Mouse (Mus musculus) neural tube, embryonic 11.5 days (tissue): ENCODE data around the gene Sprr2b. TPM values are rescaled to one million over a fixed set of nuclear protein-coding genes. Genes with fewer than 3 reads are reported as not detected.
"Not testable (repeated sequence)": the region's sequence is repeated elsewhere in the genome, so short reads cannot be mapped to it uniquely, and the experiment has no call there.

Source experiments
- ATAC-seq: fragments of 200-750 bp; cut with Nextera tagmentation; 2 replicates; pipeline ENCODE4 v1.8.0; 2017; ENCODE audit warnings: moderate number of reproducible peaks, mild to moderate bottlenecking, moderate TSS enrichment, moderate library complexity; ENCODE audit not compliant: insufficient read depth, low FRiP score, low TSS enrichment
- DNase-seq: peaks from one replicate; pipeline ENCODE4 v3.0.0-alpha.2; 2015; ENCODE audit warnings: low spot score
- H3K27ac ChIP-seq: fragments of 300-500 bp; sonication (generic); 2 replicates; pipeline ENCODE4 v1.5.1; 2014; ENCODE audit warnings: low read depth, mild to moderate bottlenecking, low read length
- H3K27me3 ChIP-seq: fragments of 300-500 bp; sonication (generic); 2 replicates; pipeline ENCODE4 v1.6.1; 2014; ENCODE audit warnings: mild to moderate bottlenecking, low read length, mixed read lengths; ENCODE audit not compliant: control insufficient read depth, insufficient read depth
- H3K36me3 ChIP-seq: fragments of 300-500 bp; sonication (generic); 2 replicates; pipeline ENCODE4 v1.6.1; 2014; ENCODE audit warnings: mild to moderate bottlenecking, low read length, moderate library complexity, mixed read lengths; ENCODE audit not compliant: control insufficient read depth, insufficient read depth
- H3K4me1 ChIP-seq: fragments of 300-500 bp; sonication (generic); 2 replicates; pipeline ENCODE4 v1.6.1; 2014; ENCODE audit warnings: low read length, mixed read lengths; ENCODE audit not compliant: control insufficient read depth, insufficient read depth
- H3K4me2 ChIP-seq: fragments of 300-500 bp; sonication (generic); 2 replicates; pipeline ENCODE4 v1.6.1; 2014; ENCODE audit warnings: low read depth, mild to moderate bottlenecking, moderate library complexity
- H3K4me3 ChIP-seq: fragments of 300-500 bp; sonication (generic); 2 replicates; pipeline ENCODE4 v1.5.1; 2014; ENCODE audit warnings: low read depth, low read length
- H3K9ac ChIP-seq: fragments of 300-500 bp; sonication (generic); 2 replicates; pipeline ENCODE4 v1.6.1; 2014; ENCODE audit warnings: mild to moderate bottlenecking, low read length
- H3K9me3 ChIP-seq: fragments of 300-500 bp; sonication (generic); 2 replicates; pipeline ENCODE4 v1.6.1; 2016; ENCODE audit warnings: low read length; ENCODE audit not compliant: control insufficient read depth
- WGBS: fragments of 180-500 bp; shearing (Covaris S2); extraction: QIAGEN DNeasy Blood & Tissue Kit; methylation state at CpG from one replicate; pipeline ENCODE4 v1.1.7; 2014; 5-methylcytosine and 5-hydroxymethylcytosine counted together
- polyA plus RNA-seq: library from polyadenylated mRNA; unstranded; fragments of >200 nt; fragmentation: Nextera tagmentation; extraction: Ambion mirVana; gene quantifications from 2 replicates; pipeline ENCODE4 v1.2.1, GENCODE M21; 2014

Gene Sprr2b
- polyA plus RNA-seq = 0.54 TPM in 1 of 2 replicates, not detected in the other

DNA sequence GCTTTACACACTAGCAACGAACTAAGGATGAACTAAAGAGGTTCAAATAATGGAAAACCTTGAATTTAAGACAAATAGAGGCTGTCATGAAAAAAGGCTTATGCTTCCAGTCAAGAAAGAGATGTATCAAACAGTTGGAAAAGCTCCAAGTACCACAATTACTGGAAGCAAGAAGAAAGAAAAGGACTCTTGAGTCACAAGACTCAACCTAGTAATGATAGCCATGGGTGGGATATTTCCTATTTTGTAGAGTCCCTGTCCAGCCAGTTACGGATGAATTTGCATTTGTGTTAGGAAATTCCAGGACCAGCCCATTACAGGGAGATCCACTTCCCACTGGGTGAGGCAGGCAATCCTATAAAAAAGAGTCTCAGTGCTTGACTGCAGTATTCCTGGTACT, at the start of gene Sprr2b:
TSS of gene Sprr2b (plus strand) at position 301 of the 400 bp plus-strand sequence.
- WGBS = 81% methylated on average over 2 of the region's 2 CpGs

GRCm38 (mm10) chr3:92271414-92271985, 44.9 kb upstream of the Sprr2b start:
- not testable (repeated sequence) for H3K27me3 ChIP-seq, H3K9me3 ChIP-seq, H3K27ac ChIP-seq, DNase-seq, H3K9ac ChIP-seq, H3K4me1 ChIP-seq, H3K4me2 ChIP-seq, ATAC-seq, H3K36me3 ChIP-seq, H3K4me3 ChIP-seq
- no CpG with 5 or more reads among the region's 4 CpGs for WGBS

More for the DNA sequence above, at the start of gene Sprr2b:
- H3K9me3 ChIP-seq = no peaks in the 10 kb centered on the region
- no peak within 1 kb of the TSS for H3K4me3 ChIP-seq
- H3K27me3 ChIP-seq = no peaks in the 10 kb centered on the region
- no peak within 1 kb of the TSS for H3K4me2 ChIP-seq
- H3K27ac ChIP-seq = no peak within 1 kb of the TSS
- no peaks in the 10 kb centered on the region for H3K36me3 ChIP-seq
- no peaks in the 10 kb centered on the region for H3K4me1 ChIP-seq
- ATAC-seq (no peak), DNase-seq (no peak)
- H3K9ac ChIP-seq = no peak within 1 kb of the TSS

DNA sequence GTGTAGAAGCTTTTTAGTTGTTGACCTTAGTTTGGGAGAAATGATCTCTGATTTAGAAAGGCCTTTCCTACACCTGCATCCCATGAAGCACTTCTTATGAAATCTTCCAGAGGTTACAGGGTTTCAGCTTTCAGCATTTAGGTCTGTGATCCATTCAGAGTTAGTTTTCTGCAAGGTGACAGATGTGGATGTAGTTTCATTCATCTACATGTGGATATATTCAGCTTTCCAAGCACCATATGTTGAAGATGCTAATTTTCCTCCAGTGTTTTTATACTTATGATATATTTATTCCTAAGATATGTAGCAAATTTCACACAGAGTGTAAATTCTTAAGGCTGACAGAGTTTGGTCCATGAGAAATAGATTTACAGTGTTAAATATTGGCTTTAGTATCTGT, 42.9 kb upstream of the Sprr2b start:
- not testable (repeated sequence) for H3K9me3 ChIP-seq, H3K36me3 ChIP-seq, H3K9ac ChIP-seq, ATAC-seq, H3K4me2 ChIP-seq, H3K4me3 ChIP-seq, H3K27ac ChIP-seq, H3K27me3 ChIP-seq, H3K4me1 ChIP-seq, DNase-seq

- ATAC-seq, H3K4me2 ChIP-seq, H3K9ac ChIP-seq, DNase-seq, H3K9me3 ChIP-seq, H3K27me3 ChIP-seq, H3K36me3 ChIP-seq, H3K27ac ChIP-seq, H3K4me3 ChIP-seq, H3K4me1 ChIP-seq: not testable (repeated sequence)
- WGBS = no CpG with 5 or more reads among the region's 1 CpGs
Observed at GRCm38 (mm10) chr3:92274018-92274417, 42.4 kb upstream of the Sprr2b start.

DNA sequence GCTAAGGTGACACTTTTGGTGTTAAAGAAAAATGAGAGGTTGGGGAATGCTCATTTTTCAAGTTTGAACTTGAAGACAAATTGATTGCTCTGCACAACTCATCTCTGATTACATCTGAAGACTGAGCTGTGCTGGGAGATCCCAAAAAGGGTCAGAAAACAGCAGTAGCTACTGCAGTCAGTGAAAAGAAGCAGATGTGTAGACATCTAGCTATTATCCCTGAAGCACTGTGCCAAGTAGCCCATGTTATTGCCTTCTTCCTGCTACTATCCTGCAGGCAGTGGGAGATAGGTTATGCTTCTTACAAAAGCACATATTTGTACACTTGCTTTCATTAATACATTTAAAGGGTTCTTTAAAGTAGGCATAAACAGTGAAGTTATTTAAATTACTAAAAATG, 36.8 kb upstream of the Sprr2b start:
- not testable (repeated sequence) for H3K4me1 ChIP-seq, H3K4me3 ChIP-seq, H3K9me3 ChIP-seq, H3K27ac ChIP-seq, H3K36me3 ChIP-seq, DNase-seq, H3K27me3 ChIP-seq, H3K4me2 ChIP-seq, H3K9ac ChIP-seq
- peak; percentile 1; the same call in 1 of the 2 replicates for ATAC-seq

GRCm38 (mm10) chr3:92280963-92281606, 35.3 kb upstream of the Sprr2b start:
- 61% methylated on average over 5 of the region's 12 CpGs for WGBS
- not testable (repeated sequence) for H3K4me1 ChIP-seq, DNase-seq, H3K4me2 ChIP-seq, H3K27ac ChIP-seq, H3K9ac ChIP-seq, H3K4me3 ChIP-seq, ATAC-seq, H3K36me3 ChIP-seq, H3K9me3 ChIP-seq, H3K27me3 ChIP-seq

- H3K4me3 ChIP-seq, H3K9me3 ChIP-seq, H3K9ac ChIP-seq, H3K4me1 ChIP-seq, H3K27ac ChIP-seq, H3K27me3 ChIP-seq, ATAC-seq, DNase-seq, H3K4me2 ChIP-seq, H3K36me3 ChIP-seq: not testable (repeated sequence)
- 88% methylated on average over 1 of the region's 1 CpGs for WGBS
Observed at GRCm38 (mm10) chr3:92285101-92285500, 31.3 kb upstream of the Sprr2b start, which contains the start of gene Sprr2a3. Sprr2a3 (plus strand) TSS chr3:92285417.

- not testable (repeated sequence) for DNase-seq, H3K4me3 ChIP-seq, H3K27me3 ChIP-seq, H3K36me3 ChIP-seq, H3K4me2 ChIP-seq, H3K9ac ChIP-seq, ATAC-seq, H3K4me1 ChIP-seq, H3K9me3 ChIP-seq, H3K27ac ChIP-seq
- 70% methylated on average over 3 of the region's 6 CpGs for WGBS
Observed at GRCm38 (mm10) chr3:92288489-92288888, 27.9 kb upstream of the Sprr2b start.

DNA sequence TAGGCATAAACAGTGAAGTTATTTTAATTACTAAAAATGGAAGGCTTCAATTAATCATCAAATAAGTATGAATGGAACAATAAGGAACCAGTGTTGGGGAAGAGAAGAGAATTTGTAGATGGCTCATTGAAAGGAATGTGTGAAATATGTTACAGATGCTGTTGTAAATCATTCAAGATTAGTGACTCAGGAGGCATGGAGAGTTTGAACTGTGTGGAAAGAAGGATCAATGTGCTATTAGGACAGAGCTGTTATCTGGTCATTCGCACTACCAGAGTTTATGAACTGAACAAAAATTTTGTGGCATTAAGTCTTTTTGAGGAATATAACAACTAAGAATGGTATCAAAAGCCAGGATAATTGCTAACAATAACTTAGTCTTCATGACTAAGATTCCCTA, 9.0 kb upstream of the Sprr2b start:
- Histone ChIP-seq H3K9me3 (no peaks in the 10 kb centered on the region), H3K9ac (no peak overlapping the region), H3K27ac (no peak overlapping the region), H3K4me3 (no peak overlapping the region), H3K27me3 (no peaks in the 10 kb centered on the region), H3K4me1 (no peaks in the 10 kb centered on the region), H3K4me2 (no peak overlapping the region), H3K36me3 (no peaks in the 10 kb centered on the region)
- WGBS = 85% methylated on average over 1 of the region's 1 CpGs
- DNase-seq (no peak), ATAC-seq (no peak)
